In genomic region chr14:121697143-121697680, GRCm38 (mm10) we compare ENCODE assay signal across 8 mouse cellular contexts.
DNase-seq lines count a peak whose midpoint lies in the region; ATAC-seq and TF ChIP-seq lines count a peak whose summit lies in the region.

No protein-coding gene starts in this region.

- peak overlapping the region; percentile 79 for H3K4me2 ChIP-seq in heart, embryonic 12.5 days
- peak overlapping the region; percentile 59 for H3K4me2 ChIP-seq in hindbrain, embryonic 14.5 days (replicated peaks)
- H3K4me2 ChIP-seq in midbrain, embryonic 15.5 days = peak overlapping the region; percentile 43

- 56% methylated on average over 9 of the region's 9 CpGs for WGBS in heart, embryonic 12.5 days
- WGBS in hindbrain, embryonic 14.5 days = 25% methylated on average over 9 of the region's 9 CpGs
- WGBS in midbrain, embryonic 15.5 days = 28% methylated on average over 9 of the region's 9 CpGs

- ATAC-seq in heart, embryonic 12.5 days (ENCODE audit: insufficient number of reproducible peaks, low FRiP score) = no peak
- no peak for ATAC-seq in hindbrain, embryonic 14.5 days (ENCODE audit: low FRiP score)
- ATAC-seq in midbrain, embryonic 15.5 days (replicated peaks) = no peak

- H3K27me3 ChIP-seq in heart, embryonic 12.5 days (replicated peaks) = no peaks in the 10 kb centered on the region
- no peaks in the 10 kb centered on the region for H3K27me3 ChIP-seq in hindbrain, embryonic 14.5 days (ENCODE audit: control insufficient read depth, insufficient read depth, low read length)
- H3K27me3 ChIP-seq in midbrain, embryonic 15.5 days (replicated peaks) = no peaks in the 10 kb centered on the region

- DNase-seq in heart, postnatal 4 days = no peak
- DNase-seq in hindbrain, embryonic 14.5 days (ENCODE audit: low spot score) = no peak
- no peak for DNase-seq in left cerebral cortex, postnatal 14 days (ENCODE audit: low spot score in 2 of 2)
- DNase-seq in thymus, postnatal 4 days = no peak
- no peak for DNase-seq in c-Kit-positive CD71-positive TER-119-positive erythroid progenitor cells, embryonic 14.5 days (ENCODE audit: low spot score)

- H3K9ac ChIP-seq in heart, embryonic 12.5 days = no peak overlapping the region; the same call in 1 of the 2 replicates
- peak overlapping the region; percentile 41 for H3K9ac ChIP-seq in hindbrain, embryonic 14.5 days
- H3K9ac ChIP-seq in midbrain, embryonic 15.5 days = no peak overlapping the region

- intact Hi-C loops in left cerebral cortex, postnatal 14 days (cut with DNase I) = loop anchor here (5.0 kb wide), 1 partner anchor 35 kb away; no protein-coding TSS in a partner anchor

- no peak for TF ChIP-seq CTCF in cortical plate, adult 2 months (IDR thresholded peaks at IDR 0.05; ENCODE audit: extremely low read depth, insufficient read depth, low read length)

- peak overlapping the region; percentile 44 for H3K4me3 ChIP-seq in heart, embryonic 12.5 days
- peak overlapping the region; percentile 38 for H3K4me3 ChIP-seq in cortical plate, adult 2 months (ENCODE audit: insufficient read depth, low read length)
- H3K4me3 ChIP-seq in hindbrain, embryonic 14.5 days (replicated peaks; ENCODE audit: low read length) = peak overlapping the region; percentile 28
- H3K4me3 ChIP-seq in midbrain, embryonic 15.5 days = peak overlapping the region; percentile 22

- H3K27ac ChIP-seq in heart, embryonic 12.5 days (ENCODE audit: poor library complexity, severe bottlenecking) = peak overlapping the region; percentile 25; the same call in 1 of the 2 replicates
- peak overlapping the region; percentile 60; the same call in 1 of the 2 replicates for H3K27ac ChIP-seq in cortical plate, adult 2 months (ENCODE audit: insufficient read depth, low read length)
- H3K27ac ChIP-seq in hindbrain, embryonic 14.5 days = peak overlapping the region; percentile 36; the same call in 1 of the 2 replicates
- no peak overlapping the region for H3K27ac ChIP-seq in midbrain, embryonic 15.5 days

- no peaks in the 10 kb centered on the region for H3K36me3 ChIP-seq in heart, embryonic 12.5 days
- H3K36me3 ChIP-seq in hindbrain, embryonic 14.5 days (replicated peaks; ENCODE audit: control insufficient read depth, insufficient read depth) = no peaks in the 10 kb centered on the region
- H3K36me3 ChIP-seq in midbrain, embryonic 15.5 days (replicated peaks) = no peaks in the 10 kb centered on the region

- no peaks in the 10 kb centered on the region for H3K9me3 ChIP-seq in heart, embryonic 12.5 days (replicated peaks)
- no peaks in the 10 kb centered on the region for H3K9me3 ChIP-seq in hindbrain, embryonic 14.5 days (ENCODE audit: control insufficient read depth, low read length)
- H3K9me3 ChIP-seq in midbrain, embryonic 15.5 days = no peaks in the 10 kb centered on the region

- no peak for TF ChIP-seq POLR2A in cortical plate, adult 2 months (IDR thresholded peaks at IDR 0.05; ENCODE audit: extremely low read depth, insufficient read depth, low read length)

- peaks cover 31% of the 10 kb centered on the region for H3K4me1 ChIP-seq in heart, embryonic 12.5 days (replicated peaks)
- H3K4me1 ChIP-seq in cortical plate, adult 2 months (ENCODE audit: control insufficient read depth, insufficient read depth, low read length) = peaks cover 3% of the 10 kb centered on the region; the same call in 1 of the 2 replicates
- peaks cover 10% of the 10 kb centered on the region for H3K4me1 ChIP-seq in hindbrain, embryonic 14.5 days (replicated peaks; ENCODE audit: control insufficient read depth, insufficient read depth, low read length)
- H3K4me1 ChIP-seq in midbrain, embryonic 15.5 days = peaks cover 18% of the 10 kb centered on the region
